Mouse (Mus musculus) fat pad, adult 2 months (tissue): ENCODE data around the gene Tnrc6b.
"Not testable (repeated sequence)": the region's sequence is repeated elsewhere in the genome, so short reads cannot be mapped to it uniquely, and the experiment has no call there.

ENCODE experiments used
- DNase-seq: peaks from one replicate; pipeline ENCODE4 v3.0.0-alpha.2; 2011; ENCODE audit warnings: low read depth, low spot score; ENCODE audit errors: extremely low read depth

Tnrc6b gene

DNA sequence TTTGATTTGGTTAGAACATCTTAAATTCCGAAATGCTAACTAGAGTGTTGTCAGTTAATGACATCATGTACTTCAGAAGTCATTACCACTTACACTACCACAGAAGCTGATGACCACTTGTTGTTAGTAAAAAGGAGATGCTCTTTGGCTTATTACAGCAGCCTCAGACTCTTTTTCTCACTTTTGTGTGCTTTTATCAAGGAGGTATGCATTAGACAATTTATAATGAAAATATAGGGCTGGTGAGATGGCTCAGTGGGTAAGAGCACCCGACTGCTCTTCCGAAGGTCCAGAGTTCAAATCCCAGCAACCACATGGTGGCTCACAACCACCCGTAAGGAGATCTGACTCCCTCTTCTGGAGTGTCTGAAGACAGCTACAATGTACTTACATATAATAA is 24.6 kb downstream of the Tnrc6b start:
- DNase-seq = not testable (repeated sequence)

DNA sequence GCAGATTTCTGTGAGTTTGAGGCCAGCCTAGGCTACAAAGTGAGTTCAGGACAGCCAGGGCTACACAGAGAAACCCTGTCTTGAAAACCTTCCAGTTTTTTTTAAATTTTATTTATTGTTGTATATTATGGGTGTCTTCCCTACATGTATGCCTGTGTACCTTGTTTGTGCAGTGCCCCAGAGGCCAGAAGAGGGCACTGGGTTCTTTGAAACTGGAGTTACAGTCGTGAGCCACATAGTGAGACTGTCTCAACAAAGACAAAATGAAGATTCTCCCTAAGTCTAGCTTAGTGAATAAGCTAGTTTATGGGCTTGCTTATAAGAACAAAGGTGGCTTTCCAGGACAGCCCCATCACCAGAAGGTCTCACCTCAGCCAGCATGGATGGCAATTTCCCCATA is 25.4 kb downstream of the Tnrc6b start:
- no peak for DNase-seq

DNA sequence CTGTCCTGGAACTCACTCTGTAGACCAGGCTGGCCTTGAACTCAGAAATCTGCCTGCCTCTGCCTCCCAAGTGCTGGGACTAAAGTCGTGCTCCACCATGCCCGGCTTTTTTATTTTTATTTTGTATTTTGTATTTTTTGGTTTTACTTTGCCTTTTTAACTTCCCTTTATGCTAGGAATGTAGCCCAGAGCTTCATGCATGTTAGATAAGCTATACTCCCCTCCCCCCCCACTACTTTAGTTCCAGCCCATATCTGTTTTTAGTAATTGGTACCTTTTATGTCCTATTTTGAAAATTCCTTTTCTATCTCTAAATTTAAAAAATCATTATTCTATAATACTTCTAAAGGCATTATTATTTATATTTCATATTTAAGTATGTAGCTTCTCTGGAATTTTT is 27.1 kb downstream of the Tnrc6b start:
- no peak for DNase-seq

DNA sequence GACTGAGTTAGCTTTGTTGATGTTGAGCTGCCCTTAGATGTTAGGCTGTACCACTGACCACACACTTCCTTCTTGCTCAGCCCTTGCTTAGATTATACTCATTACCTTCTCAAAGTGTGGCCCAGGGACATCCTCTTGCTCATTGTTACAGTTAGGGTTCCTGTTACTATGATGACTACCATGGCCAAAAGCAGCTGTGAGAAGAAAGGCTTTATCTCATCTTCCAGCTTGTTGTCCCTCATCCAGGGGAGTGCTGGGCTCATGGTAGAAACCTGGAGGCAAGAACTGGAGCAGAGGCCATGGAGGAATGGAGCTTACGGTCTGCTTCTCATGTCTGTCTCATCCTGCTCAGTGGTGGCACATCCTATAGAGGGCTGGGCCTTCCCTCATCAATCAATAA is 28.9 kb downstream of the Tnrc6b start:
- no peak for DNase-seq

DNA sequence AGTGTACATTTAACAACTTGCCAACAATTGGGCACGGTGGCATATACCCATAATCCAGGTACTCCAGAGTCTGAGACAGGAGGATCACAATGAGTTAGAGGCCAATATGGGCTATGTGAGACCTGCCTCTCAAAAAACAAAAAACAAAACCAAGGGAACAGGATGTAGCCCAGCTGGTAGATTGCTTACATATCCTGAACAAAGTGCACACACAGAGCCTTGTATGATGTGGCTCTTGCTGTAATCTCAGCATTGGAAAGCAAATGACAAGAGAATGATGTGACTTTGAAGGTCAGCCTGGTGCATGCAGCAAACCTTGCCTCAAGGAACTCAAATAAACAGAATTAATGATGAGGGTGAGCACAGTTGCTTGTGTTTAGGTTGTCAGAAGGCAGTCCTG is 30.7 kb downstream of the Tnrc6b start:
- DNase-seq = no peak

DNA sequence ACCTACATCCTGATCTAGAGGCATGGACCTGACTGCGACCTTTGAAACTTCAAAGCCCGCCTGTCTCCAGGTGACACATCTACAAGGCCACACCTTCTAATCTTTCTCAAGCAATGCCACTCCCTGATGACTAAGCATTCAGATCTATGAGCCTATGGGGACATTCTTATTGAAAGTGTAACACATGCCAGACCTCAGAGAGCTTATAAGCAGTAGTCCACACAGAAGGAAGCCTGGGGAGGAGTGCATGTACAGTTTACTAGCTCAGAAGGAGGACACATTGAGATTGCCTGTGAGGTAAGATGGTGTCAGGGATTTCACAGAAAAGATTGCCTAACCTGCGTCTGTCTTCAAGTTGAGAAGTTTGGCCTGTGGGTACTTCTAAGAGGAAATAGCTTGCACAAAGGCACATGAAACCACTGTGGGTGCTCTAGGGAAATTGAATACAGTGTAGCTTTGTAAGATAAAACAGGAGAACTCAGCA is 31.9 kb downstream of the Tnrc6b start:
- DNase-seq = peak; percentile 87

DNA sequence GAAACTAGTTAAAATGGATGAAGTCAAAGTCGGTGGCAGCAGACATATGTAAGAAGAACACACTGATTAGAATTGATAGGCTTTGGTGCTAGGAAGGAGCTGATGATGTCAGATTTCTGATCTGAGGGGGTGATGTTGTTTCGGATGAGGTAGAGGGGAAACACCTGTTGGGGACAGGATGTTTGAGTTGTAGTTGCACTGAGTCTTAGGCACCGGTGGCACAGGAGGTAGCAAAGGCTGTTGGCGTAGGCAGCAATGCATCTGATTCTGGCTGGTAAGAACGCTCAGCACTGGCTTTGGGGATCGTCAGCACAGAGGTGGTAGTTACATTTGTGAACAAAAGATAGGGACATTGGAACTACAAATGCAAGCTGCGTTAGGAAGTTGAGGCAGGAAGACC is 32.5 kb downstream of the Tnrc6b start:
- no peak for DNase-seq

DNA sequence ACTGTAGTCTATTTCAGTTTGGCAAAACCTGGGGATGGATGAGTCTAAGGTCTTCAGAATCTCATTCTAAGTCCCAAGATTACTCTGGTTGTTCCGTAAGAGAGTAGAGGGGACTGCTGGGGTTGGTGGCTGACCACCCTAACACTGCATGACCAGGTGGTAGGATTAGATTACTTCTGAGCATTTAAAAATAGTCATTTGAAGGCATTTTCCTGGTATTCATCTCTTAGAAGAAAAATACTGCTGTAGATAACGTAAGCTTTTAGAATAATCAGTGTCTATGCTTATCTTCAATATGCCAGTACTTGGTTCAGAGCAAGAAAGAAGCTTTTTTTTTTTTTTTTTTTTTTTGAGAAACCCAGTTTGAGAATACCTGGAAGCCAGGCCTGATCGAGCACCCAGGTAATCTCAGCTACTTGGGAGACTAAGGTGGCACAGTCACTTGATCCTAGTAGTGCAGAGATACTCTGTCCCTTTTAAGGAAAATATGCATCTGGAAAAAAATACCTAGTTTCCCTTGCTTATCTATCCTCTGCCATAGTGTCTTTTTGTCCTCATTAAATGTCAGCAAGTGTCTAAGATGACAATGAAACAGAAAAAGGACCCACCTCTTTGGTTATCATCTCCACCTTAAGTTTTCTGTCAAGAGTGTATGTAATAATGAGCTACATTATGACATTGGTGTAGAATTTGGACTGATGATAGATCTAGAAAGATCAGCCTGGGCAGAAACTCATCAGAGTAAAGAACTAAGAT is 33.7 kb downstream of the Tnrc6b start:
- no peak for DNase-seq

DNA sequence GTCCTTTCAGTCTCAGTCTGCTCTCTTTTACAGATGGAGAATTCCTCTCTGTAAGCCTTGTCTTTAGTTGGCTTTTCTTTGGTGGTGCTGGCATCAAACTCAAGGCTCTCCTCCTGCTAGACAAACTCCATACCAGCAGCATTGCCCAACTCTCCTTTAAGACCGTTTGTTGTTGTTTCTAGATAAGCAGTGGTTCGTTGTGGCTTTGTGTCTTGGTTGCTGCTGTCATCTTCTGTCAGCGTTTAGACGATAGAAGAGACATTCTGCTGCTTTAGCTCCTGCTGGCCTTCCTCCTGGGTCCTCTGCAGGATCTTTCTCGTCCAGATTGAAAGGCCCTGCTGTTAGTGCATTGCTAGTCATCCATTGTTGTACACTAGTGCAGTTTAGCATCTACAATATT is 37.9 kb downstream of the Tnrc6b start:
- no peak for DNase-seq

DNA sequence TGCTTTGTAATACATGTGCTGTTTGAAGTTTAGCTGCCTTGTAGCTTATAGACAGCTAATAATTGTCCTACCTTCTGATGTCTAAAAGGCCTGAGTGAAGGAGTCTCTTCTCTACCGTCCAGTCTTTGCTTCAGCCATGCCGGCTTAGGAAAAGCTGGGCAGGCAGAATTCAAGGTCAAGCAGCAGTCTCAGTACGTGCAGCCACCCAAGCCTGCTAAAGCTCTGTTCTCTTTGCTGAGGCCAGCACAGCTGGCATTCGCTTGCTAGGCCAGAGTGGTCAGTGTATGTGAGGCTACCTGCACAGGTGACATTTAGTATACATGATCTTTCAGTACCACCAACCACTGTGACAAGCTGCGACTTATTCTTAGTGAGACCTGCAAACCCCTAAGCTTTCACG is 42.2 kb downstream of the Tnrc6b start:
- DNase-seq = no peak

DNA sequence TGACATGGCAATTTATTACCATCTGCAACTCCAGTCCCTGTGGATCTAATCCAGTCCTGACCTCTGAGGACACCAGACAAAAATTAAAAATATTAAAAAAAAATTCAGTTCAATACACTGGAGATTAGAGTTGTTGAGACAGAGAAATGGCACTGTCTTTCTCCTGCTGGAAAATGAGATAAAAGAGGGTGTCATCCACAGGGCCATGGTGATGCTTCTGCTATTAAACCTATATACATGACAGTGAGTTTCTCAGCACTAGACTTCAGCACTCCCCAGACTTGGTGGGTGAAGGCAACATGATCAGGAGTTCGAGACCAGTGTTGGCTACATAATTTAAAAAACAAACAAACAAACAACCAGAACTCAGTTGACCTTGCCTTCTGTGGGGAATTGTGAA is 43.0 kb downstream of the Tnrc6b start:
- no peak for DNase-seq

DNA sequence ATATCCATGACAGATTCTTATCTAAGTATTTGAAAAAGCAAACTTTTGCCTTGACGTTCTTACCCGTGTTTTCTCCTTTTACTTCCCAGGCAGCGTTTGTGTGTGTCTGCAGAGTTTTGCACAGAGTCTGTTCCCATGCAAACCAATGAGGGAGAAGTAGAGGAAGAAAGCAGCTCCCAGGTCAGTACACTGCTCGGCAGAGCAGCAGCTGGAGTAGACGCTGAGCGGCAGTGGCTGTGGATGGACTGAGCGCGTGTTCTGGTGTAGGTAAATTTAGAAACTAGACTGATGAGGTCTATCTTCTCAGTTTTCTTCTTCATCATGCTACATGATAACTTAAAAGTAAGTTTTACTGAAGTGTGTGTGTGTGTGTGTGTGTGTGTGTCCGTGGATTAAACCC is 48.3 kb downstream of the Tnrc6b start:
- no peak for DNase-seq

DNA sequence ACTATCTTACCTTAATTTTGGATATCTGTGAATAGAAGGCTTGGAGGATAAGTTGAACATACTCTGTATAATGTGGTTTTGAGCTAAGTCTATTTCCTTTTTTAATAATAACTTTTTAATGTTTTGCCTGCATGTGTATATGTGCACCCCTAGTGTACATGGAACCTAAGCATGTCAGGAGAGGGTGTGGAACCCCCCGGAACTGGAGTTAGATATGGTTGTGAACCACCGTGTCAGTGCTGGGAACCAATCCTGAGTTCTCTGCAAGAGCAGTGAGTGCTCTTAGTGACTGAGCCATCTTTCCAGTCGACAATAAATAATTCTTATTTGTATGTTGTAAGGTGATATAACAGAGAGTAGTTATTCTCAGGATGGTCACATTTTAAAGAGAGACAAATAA is 49.4 kb downstream of the Tnrc6b start:
- DNase-seq = no peak

DNA sequence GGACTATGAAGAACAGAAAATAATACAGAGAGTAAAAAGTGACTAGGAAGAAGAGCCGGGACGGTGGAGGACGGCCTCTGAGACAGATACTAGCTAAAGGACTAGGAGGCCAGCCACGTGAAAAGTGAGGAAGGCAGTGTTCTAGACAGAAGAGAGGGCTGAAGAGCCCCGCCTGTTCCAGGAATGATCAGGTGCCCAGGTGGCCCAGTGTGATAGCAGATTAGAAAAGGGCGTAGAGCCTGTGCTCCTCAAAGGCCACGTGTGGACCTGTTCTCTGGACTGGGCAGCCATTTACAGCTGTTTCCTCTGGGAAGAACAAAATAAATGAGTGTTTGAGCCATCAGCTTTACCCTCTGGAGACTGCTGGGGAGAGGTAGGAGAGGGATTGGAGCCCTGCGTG is 49.8 kb downstream of the Tnrc6b start:
- no peak for DNase-seq

DNA sequence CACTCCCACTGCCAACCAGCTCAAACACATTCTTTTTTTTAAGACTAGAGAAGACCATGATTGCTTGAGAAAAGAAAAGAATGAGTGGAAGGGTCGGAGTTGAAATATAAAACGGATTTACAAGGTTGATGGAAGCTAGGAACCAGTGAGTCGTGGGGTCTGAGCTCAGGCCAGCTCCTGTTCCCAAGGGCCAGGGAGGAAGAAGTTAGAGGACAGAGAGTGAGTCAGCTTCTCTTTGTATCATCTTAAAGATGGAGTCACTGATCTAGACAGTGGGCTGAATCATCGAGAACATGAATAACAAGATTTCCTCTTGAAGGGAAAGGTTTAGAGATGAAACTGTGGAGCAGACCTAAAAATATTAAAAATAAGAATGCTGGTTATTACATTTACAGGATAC is 51.5 kb downstream of the Tnrc6b start:
- no peak for DNase-seq

DNA sequence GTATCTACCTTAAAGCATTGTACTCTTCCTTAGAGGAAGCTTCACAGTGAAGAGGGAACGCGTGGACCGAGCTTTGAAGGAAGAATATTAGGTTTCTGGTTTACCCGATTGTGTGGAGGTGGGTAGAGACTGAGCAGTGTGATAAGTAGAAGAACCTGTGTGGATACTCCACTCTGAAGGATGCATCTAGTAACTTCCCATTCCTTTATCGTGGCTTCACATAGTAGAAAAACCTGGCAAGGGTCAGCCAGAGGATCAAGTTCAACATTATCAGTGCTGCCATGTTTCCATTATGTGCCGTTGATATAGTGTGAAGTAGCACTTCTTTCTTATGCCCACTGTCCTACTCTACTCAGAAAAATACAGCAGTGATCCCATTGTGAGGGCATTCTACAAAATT is 53.6 kb downstream of the Tnrc6b start:
- no peak for DNase-seq

DNA sequence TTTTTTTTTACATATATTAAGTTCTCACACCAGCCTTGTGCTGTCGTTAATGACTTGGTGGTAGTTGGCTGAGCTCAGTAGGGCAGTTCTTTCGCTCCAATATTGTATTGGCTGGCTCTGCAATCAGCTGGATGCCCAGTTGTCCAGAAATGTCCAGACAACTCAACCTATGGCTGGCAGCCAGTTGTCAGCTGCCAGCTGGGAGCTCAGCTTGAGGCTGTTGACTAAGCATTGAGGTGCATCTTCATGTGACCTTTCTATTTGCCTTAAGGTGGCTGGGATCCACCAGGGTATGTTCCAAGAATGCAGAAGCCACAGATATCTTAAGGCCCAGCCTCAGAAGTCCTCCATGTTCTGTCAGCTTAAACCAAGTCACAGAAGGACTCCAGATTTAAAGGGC is 54.3 kb downstream of the Tnrc6b start:
- DNase-seq = no peak

DNA sequence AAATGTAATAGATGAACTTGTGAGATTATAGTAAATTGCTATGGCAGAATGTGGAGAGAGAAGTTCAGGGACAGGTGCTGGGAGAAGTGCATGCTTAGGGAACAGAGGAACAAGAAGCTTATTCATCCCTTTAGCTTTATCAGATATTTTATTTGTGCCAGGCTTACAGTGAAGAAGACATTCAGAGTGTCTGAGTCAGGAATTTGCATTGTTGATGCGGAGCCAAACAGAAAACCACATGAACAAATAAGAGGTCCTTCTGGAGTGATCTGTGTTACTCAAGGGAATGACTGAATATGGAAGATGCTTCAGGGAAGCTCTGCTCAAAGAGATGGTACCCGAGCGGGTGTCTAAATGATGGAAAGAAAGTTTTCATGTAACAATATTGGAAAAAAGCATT is 57.1 kb downstream of the Tnrc6b start:
- DNase-seq = no peak

DNA sequence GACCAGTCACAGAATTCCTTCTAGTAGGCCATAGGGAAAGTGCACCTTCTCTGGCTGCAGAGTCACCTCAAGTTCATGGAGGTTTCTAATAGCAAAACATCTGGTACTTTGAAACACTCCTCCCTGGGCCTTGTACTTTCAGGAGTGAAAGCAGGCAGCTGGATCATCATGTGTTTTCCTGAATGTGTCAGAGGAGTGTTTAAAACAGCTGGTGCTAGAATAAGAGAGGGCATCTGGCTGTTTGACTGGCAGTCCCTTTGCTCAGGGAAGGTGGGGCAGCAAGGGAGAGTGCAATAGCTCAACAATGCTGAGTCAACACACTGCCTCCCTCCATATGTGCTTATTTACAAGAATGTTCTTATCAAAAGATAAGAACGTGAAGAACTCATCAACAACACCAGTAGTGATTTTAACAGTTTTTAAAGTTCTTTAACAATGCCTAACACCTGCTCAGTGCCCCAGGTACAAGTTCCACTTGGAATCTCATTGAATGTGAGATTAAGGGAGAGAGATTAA is 60.9 kb downstream of the Tnrc6b start:
- no peak for DNase-seq

DNA sequence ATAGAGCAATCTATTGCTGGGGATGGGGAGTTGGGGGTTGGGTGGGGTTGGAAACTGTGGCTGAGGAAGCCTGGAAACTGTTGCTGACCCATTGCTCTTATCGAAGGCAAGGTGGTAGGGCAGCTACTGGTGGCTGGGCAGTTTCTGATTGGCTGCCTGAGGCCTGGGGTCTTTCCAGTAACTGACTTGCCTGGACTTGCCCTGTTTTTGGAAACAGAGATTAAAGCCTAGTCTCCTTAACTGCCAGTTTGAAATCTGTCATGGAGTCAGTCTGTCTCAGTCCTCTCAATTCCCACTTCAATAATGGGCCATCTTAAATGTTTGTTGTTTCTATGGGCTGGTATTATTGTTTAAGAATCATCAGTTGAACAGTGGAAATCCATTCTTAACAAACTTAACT is 63.6 kb downstream of the Tnrc6b start:
- no peak for DNase-seq

DNA sequence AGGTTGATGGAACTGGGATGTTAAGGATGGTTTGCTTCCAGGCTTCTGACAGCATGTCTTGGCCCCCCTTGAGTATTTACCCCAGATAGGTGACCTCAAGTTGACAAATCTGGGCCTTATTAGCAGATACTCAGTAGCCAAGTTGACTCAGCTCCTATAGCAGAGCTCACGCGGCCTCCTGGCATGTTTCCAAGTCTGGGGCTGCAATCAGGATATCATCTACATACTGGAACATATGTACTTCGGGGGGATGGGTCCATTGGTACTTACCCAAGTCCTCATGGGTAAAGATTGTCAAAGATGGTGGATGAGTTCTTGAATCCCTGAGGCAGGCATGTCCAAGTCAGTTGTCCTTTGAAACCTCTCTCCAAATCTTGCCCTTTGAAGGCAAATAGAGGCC is 67.9 kb downstream of the Tnrc6b start:
- DNase-seq = no peak

DNA sequence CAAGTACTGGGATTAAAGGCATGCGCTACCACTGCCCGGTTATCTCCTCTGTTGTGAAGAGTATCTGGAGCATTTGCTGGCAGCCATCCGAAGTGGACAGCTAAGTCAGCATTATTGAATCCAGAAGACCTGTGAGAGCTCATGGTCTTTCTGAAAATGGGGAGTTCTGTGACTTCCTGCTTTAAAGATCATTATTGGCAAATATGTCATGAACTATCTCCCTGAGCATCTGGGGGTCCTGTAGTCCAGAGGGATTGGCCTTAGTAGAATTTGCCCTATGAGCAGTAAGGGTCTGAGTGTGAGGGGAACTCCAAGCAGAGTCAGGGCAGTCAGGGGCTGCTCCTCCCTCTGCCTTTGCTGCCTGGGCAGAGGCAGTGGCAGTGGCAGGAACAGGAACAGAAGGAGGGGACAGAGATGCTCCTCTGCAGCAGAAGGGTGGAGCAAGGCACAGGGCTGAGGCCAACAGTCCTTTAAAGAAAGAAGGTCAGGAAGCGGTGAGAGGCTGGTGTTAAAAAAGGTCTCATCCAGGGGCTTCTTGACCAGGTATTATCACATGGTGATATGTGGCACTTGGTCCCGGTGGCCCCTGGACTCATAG is 69.1 kb downstream of the Tnrc6b start:
- DNase-seq = no peak
